Mouse (Mus musculus): ENCODE measurements around the gene Rc3h1. TPM values are rescaled to one million over a fixed set of nuclear protein-coding genes. Genes with fewer than 3 reads are reported as not detected.

Rc3h1 gene
- polyA plus RNA-seq, 1 experiment from 2014 or later: 5.9 TPM

DNA sequence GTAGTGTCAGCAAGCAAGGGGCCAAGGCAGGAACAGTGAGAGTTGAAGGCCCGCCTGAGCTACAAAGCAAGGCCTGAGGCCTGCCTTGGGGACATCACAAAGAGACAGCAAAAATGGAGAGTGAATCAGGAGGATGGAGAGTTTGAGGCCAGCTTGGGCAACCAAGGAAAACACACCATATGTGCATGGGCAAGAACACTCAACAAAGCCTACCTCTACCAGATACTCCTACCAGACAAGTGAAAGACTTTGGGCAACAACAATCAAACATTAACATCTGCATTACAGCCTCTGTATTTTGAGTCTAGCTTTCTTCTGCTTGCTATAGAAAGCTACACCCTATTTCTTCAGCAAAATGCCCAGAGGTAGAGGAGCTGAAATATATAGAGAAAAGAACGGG lies 101.8 kb downstream of the Rc3h1 start:
- DNase-seq (ENCODE audit: low spot score) (no peak), ATAC-seq (replicated peaks; ENCODE audit: low FRiP score, low read depth) (no peak)
- no peaks in the 10 kb centered on the region for H3K9me3 ChIP-seq (replicated peaks; ENCODE audit: low read length)

DNA sequence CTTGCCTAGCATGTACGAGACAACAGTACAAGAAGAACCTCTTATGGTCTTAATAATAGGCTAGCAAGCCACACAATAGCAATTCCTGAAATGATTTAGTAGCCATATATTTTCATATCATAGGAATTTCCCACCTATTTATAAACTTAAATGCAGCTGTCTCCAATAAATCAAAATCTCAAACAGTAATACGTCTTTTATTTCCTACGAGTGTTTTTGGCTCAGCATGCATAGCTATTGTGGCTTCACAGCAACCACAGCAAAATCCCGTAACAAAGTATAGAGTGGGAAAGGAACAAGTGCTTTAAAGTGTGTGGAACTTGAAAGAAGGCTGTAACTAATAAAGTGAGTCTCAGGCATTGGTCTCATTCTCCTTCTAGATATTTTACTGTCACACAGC lies 104.2 kb downstream of the Rc3h1 start:
- no peak overlapping the region for H3K27ac ChIP-seq
- WGBS: 62% methylated on average over 4 of the region's 4 CpGs
- ATAC-seq (replicated peaks; ENCODE audit: low FRiP score, low read depth): no peak
- no peaks in the 10 kb centered on the region for H3K4me1 ChIP-seq (replicated peaks; ENCODE audit: insufficient read depth, low read length)
- no peak for DNase-seq (ENCODE audit: low spot score)
- H3K36me3 ChIP-seq (ENCODE audit: insufficient read depth, low read length): peaks cover 6% of the 10 kb centered on the region; the same call in 1 of the 2 replicates
- no peaks in the 10 kb centered on the region for H3K27me3 ChIP-seq (ENCODE audit: insufficient read depth, low read length)
- no peaks in the 10 kb centered on the region for H3K9me3 ChIP-seq (replicated peaks; ENCODE audit: low read length)
- no peak overlapping the region for H3K4me2 ChIP-seq (ENCODE audit: low read length)
- TF ChIP-seq CTCF (IDR thresholded peaks at IDR 0.05; ENCODE audit: low read depth): no peak
- H3K9ac ChIP-seq (ENCODE audit: low read depth, low read length): no peak overlapping the region
- no peak overlapping the region for H3K4me3 ChIP-seq (replicated peaks; ENCODE audit: low read depth, low read length)

More for the DNA sequence above, 101.8 kb downstream of the Rc3h1 start:
- Histone ChIP-seq H3K9ac (ENCODE audit: low read depth, low read length) (no peak overlapping the region), H3K27ac (no peak overlapping the region), H3K4me1 (replicated peaks; ENCODE audit: insufficient read depth, low read length) (no peaks in the 10 kb centered on the region), H3K4me2 (ENCODE audit: low read length) (no peak overlapping the region), H3K27me3 (ENCODE audit: insufficient read depth, low read length) (no peaks in the 10 kb centered on the region), H3K4me3 (replicated peaks; ENCODE audit: low read depth, low read length) (no peak overlapping the region), H3K36me3 (ENCODE audit: insufficient read depth, low read length) (peaks cover 6% of the 10 kb centered on the region; the same call in 1 of the 2 replicates)
- TF ChIP-seq CTCF (IDR thresholded peaks at IDR 0.05; ENCODE audit: low read depth): no peak
- 95% methylated on average over 2 of the region's 2 CpGs for WGBS

DNA sequence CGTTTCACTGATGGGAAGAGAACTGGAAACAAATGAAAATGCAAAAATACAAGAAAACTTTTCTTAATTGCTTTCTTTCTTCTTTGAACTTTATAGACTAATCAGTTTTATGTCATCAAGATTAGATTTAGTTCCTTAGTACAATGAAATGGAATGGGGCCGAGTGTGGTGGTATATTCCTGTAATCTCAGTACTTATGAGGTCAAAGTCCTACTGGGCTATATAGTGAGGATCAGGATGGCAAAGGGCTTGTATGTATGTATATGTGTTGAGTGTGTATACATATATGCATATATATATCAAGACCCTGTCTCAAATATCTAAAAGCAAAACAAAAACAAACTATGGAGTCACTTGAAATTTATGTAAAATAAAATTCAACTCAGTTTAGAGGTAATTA lies 110.2 kb downstream of the Rc3h1 start:
- H3K36me3 ChIP-seq (ENCODE audit: insufficient read depth, low read length): peaks cover 26% of the 10 kb centered on the region
- no peak for ATAC-seq (replicated peaks; ENCODE audit: low FRiP score, low read depth)

DNA sequence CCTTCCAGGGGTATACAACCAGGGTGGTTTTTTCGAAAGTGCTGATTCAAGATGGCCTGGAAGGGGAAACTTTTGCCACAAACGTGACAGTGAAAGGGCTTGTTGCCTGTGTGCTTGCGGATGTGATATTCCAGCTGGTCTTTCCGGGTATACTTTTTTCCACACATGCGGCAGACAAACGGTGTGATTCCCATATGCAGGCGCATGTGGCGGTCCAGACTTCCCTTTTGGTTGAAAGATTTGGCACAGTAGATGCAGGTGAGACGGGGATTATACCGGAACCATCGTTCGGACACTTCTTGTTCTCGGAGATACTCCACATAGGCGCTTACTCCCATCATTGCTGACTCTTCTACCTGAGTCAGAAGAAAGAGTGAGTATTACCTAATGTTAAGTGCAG lies 113.8 kb downstream of the Rc3h1 start:
- H3K27ac ChIP-seq: no peak overlapping the region
- WGBS: 94% methylated on average over 14 of the region's 14 CpGs
- no peak overlapping the region for H3K4me3 ChIP-seq (replicated peaks; ENCODE audit: low read depth, low read length)
- H3K9ac ChIP-seq (ENCODE audit: low read depth, low read length): no peak overlapping the region
- no peak overlapping the region for H3K4me2 ChIP-seq (ENCODE audit: low read length)
- H3K4me1 ChIP-seq (replicated peaks; ENCODE audit: insufficient read depth, low read length): no peaks in the 10 kb centered on the region
- no peak for ATAC-seq (replicated peaks; ENCODE audit: low FRiP score, low read depth)
- no peak for DNase-seq (ENCODE audit: low spot score)
- no peaks in the 10 kb centered on the region for H3K9me3 ChIP-seq (replicated peaks; ENCODE audit: low read length)
- no peaks in the 10 kb centered on the region for H3K27me3 ChIP-seq (ENCODE audit: insufficient read depth, low read length)
- no peak for TF ChIP-seq CTCF (IDR thresholded peaks at IDR 0.05; ENCODE audit: low read depth)
- H3K36me3 ChIP-seq (ENCODE audit: insufficient read depth, low read length): peaks cover 20% of the 10 kb centered on the region

More for the DNA sequence above, 110.2 kb downstream of the Rc3h1 start:
- H3K4me2 ChIP-seq (ENCODE audit: low read length): no peak overlapping the region
- no peaks in the 10 kb centered on the region for H3K27me3 ChIP-seq (ENCODE audit: insufficient read depth, low read length)
- H3K27ac ChIP-seq: no peak overlapping the region
- no peaks in the 10 kb centered on the region for H3K4me1 ChIP-seq (replicated peaks; ENCODE audit: insufficient read depth, low read length)
- H3K9ac ChIP-seq (ENCODE audit: low read depth, low read length): no peak overlapping the region
- no peaks in the 10 kb centered on the region for H3K9me3 ChIP-seq (replicated peaks; ENCODE audit: low read length)
- no peak for DNase-seq (ENCODE audit: low spot score)
- TF ChIP-seq CTCF (IDR thresholded peaks at IDR 0.05; ENCODE audit: low read depth): no peak
- no peak overlapping the region for H3K4me3 ChIP-seq (replicated peaks; ENCODE audit: low read depth, low read length)
- 89% methylated on average over 2 of the region's 2 CpGs for WGBS

Other genes starting within 250 kb of the Rc3h1 start
- 10.7 and 12.0 TPM in 2 replicates for gene Rabgap1l, start 113.2 kb upstream of the Rc3h1 start, polyA plus RNA-seq (2015; fragmentation: Nextera tagmentation; extraction: Ambion mirVana)
- gene Serpinc1, start 72.2 kb downstream of the Rc3h1 start, polyA plus RNA-seq (2015; fragmentation: Nextera tagmentation; extraction: Ambion mirVana): 1.8 TPM in 2 replicates
- gene Zbtb37, start 128.4 kb downstream of the Rc3h1 start, polyA plus RNA-seq (2015; fragmentation: Nextera tagmentation; extraction: Ambion mirVana): 5.1 and 7.4 TPM in 2 replicates
- gene Dars2, start 164.2 kb downstream of the Rc3h1 start, polyA plus RNA-seq (2015; fragmentation: Nextera tagmentation; extraction: Ambion mirVana): 23.5 and 25.8 TPM in 2 replicates
- gene Cenpl, start 164.3 kb downstream of the Rc3h1 start, polyA plus RNA-seq (2015; fragmentation: Nextera tagmentation; extraction: Ambion mirVana): 16.7 and 17.8 TPM in 2 replicates
- 10.4 and 10.8 TPM in 2 replicates for gene Klhl20, start 225.1 kb downstream of the Rc3h1 start, polyA plus RNA-seq (2015; fragmentation: Nextera tagmentation; extraction: Ambion mirVana)
- 4.5 and 4.8 TPM in 2 replicates for gene Ankrd45, start 236.3 kb downstream of the Rc3h1 start, polyA plus RNA-seq (2015; fragmentation: Nextera tagmentation; extraction: Ambion mirVana)